Mouse (Mus musculus) right cerebral cortex, adult 18-20 months (tissue): ENCODE data around the gene Rsl1d1.
"Not testable (repeated sequence)": the region's sequence is repeated elsewhere in the genome, so short reads cannot be mapped to it uniquely, and the experiment has no call there.

Experiments
- DNase-seq: peaks from one replicate; pipeline ENCODE4 v3.0.0; 2022; ENCODE audit warnings: mixed read lengths

The Rsl1d1 gene

GRCm38 (mm10) chr16:11157721-11158120, 45.4 kb downstream of the Rsl1d1 start:
- not testable (repeated sequence) for DNase-seq

- DNase-seq: no peak
These were observed 48.6 kb downstream of the Rsl1d1 start for GRCm38 (mm10) chr16:11154500-11154899.

GRCm38 (mm10) chr16:11143706-11144483, 59.2 kb downstream of the Rsl1d1 start:
- DNase-seq: peak; percentile 100
